Mouse (Mus musculus) heart, adult 2 months (tissue): Measurements from ENCODE around the gene Gm17019.
"Not testable (repeated sequence)": the region's sequence is repeated elsewhere in the genome, so short reads cannot be mapped to it uniquely, and the experiment has no call there.

Source experiments
- CTCF ChIP-seq: fragments of 200-600 bp; IDR thresholded peaks from 2 replicates; pipeline ENCODE4 v1.8.1; 2022; ENCODE audit warnings: antibody characterized with exemption, mild to moderate bottlenecking, moderate library complexity
- EP300 ChIP-seq: fragments of 200-500 bp; IDR thresholded peaks from 2 replicates; pipeline ENCODE4 v1.6.1; 2011; ENCODE audit warnings: low read depth, low read length, control low read depth; ENCODE audit not compliant: insufficient read depth
- POLR2A ChIP-seq: fragments of 200-500 bp; IDR thresholded peaks from 2 replicates; pipeline ENCODE4 v1.6.1; 2011; ENCODE audit warnings: mild to moderate bottlenecking, low read depth, low read length, control low read depth; ENCODE audit not compliant: insufficient read depth

DNA sequence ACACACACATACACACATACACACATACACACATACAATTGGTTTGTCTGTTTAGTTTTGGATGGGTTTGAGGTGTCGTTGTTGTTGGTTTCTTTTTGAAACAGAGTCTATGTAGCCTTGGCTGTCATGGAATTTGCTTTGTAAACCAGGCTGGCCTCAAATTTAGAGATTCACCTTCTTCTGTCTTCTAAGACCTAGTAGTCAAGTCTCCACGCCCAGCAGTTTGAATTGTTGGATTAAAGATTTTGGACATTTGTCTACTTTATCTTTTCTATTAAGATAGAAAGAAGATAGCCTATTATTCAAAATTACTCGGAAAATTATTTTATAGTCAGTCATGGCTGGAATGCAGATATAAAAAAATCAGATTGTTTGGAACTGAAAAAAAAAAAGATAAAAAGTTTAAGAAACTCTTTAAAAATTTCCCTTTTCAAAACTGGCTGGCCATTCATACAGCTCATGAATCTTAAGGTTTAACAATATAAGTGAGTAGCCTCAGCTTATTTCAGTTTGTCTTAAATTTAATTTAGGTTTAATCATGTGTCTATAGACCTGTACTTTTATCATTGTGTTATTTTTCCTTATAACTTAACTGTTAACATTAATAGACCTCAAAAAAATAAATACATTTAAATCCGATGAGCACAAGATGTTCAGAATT lies 20.3 kb upstream of the Gm17019 start:
- not testable (repeated sequence) for TF ChIP-seq EP300, CTCF, POLR2A
